Mouse (Mus musculus): Measurements from ENCODE around the gene Rbfox3. TPM values are rescaled to one million over a fixed set of nuclear protein-coding genes. Genes with fewer than 3 reads are reported as not detected.

The Rbfox3 gene
- total RNA-seq, 2 experiments from 2014 or later: not detected

DNA sequence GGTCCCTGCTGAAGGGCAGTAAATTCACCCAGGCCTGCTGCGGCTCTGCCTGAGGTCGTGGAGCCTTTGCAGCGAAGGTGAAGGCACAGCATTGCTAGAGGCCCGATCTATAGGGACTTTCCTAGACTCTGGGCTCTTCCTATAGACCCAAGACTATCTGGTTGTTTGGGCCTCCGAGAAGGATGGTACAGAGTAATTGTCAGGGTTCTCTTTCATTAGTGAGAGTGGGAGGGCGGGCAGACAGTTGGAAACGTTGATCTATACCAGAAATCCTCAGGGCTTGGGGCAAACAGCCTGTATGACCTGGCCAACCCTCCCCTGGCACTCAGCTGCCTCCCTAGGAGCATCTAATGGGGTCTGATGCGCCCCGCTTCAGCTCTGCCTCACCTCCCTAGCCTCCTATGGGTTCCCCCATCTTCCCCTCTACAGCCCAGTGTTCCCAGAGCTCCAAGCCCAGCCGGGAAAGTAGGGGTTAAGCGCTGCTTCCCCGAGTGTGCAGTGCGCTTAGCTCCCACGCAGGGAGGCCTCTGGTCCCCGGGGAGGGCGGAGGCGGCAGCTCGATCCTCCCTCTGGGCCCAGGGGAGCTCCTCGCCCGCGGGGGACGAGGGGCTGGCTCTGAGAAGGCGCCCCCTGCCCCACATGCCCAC, 4.5 kb downstream of the Rbfox3 start:
- ATAC-seq (replicated peaks; ENCODE audit: low FRiP score, poor library complexity, severe bottlenecking): no peak

GRCm38 (mm10) chr11:118906131-118906823, 5.1 kb downstream of the Rbfox3 start:
- ATAC-seq (replicated peaks; ENCODE audit: low FRiP score, poor library complexity, severe bottlenecking): no peak

DNA sequence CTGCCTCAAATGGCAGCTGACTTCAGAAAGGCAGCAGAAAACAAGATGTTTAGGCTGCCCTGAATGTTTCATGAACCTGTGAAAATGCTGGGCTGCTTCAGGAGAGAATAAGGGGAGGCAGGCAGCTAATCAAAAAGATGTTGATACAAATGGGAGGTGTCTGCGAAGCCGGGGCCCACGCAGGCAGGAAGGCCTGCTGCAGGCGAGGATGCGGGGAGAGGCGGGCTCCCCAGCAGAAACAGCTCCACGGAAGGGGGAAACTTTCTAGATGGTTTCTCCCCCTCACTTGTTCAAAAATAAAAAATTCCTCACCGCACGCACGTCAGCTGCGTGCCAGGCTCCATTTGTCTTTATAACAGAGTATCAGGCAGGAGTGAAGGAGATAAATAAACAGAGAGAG, 5.7 kb downstream of the Rbfox3 start:
- ATAC-seq (replicated peaks; ENCODE audit: low FRiP score, poor library complexity, severe bottlenecking): no peak

- no peak for ATAC-seq (replicated peaks; ENCODE audit: low FRiP score, poor library complexity, severe bottlenecking)
Measured at GRCm38 (mm10) chr11:118904253-118904652, 7.1 kb downstream of the Rbfox3 start.

GRCm38 (mm10) chr11:118899771-118900545, 11.4 kb downstream of the Rbfox3 start:
- ATAC-seq (replicated peaks; ENCODE audit: low FRiP score, poor library complexity, severe bottlenecking): no peak

- ATAC-seq (replicated peaks; ENCODE audit: low FRiP score, poor library complexity, severe bottlenecking): no peak
Measured at GRCm38 (mm10) chr11:118898643-118899042, 12.8 kb downstream of the Rbfox3 start.

DNA sequence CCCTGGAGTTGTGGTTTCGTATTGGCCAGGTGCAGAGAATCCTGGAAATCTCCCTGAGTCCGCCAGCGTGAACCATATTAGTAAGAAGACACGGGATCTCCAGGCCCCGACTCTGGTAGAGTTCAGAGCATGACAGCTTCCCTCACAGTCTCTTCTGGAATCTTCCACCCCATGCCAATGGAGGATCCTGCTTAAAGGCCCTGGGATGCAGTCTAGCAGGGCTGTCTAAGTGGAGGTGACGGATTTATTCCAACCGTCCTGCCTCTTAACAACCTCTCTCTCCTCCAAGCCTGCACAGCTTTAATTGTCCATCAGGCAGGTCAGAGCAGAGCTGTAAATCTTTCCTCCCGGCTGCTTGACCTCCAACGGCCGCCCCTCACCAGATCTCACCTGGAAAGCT, 13.2 kb downstream of the Rbfox3 start:
- no peak for ATAC-seq (replicated peaks; ENCODE audit: low FRiP score, poor library complexity, severe bottlenecking)

DNA sequence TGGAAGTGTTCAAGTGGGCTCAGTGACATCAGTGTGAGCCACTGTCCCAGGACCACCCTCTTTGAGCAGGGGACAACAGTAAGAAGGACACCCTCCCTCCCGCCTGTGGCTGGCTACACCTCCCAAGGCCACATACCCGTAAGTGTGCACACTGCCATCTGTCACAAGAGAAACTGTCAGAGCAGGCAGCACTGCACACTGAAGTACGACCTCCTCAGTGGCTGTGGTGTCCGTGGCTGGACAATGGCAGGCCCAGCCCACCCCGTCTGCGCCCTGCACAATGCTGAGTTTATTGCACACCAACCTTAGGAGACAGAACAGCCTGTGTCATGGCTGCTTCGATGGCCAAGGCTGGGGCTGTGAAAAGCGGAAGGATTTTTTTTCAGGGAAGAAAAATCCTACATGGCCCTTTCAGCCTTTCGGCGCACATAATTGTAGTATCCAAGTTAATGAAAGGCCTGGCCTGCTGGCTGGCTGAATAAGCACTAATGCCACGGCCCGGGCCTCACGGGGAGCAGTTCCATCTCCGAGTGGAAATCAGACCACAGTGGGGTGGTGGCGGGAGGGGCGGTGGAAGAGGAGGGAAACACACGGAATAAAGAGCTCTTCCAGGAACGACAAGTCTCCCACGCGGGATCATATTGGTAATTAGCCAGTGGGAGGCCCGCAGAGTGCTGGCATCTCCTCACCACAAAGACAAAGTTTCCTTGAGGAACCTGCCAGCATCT, 14.1 kb downstream of the Rbfox3 start:
- ATAC-seq (replicated peaks; ENCODE audit: low FRiP score, poor library complexity, severe bottlenecking): no peak

GRCm38 (mm10) chr11:118896032-118896675, 15.2 kb downstream of the Rbfox3 start:
- ATAC-seq (replicated peaks; ENCODE audit: low FRiP score, poor library complexity, severe bottlenecking): no peak

DNA sequence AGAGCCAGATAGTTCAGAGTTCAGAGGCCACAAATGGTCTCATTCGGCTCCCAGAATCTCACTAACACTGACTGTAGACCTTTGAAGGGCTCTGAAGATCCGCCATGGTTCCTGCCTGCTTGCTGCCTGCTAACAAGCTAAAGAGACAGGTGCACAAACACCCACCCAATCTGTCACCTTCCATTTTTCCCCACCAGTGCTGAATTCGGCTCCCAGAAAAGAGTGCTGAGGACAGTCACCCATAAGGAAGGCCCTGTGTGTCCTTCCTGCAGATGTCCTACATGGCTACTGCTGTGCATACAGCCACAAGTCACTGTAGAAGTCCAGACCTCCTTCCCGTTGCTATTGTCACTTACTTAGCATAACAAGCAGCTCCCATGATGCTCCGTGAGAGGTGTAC, 16.6 kb downstream of the Rbfox3 start:
- no peak for ATAC-seq (replicated peaks; ENCODE audit: low FRiP score, poor library complexity, severe bottlenecking)

GRCm38 (mm10) chr11:118894196-118894595, 17.2 kb downstream of the Rbfox3 start:
- ATAC-seq (replicated peaks; ENCODE audit: low FRiP score, poor library complexity, severe bottlenecking): no peak

- no peak for ATAC-seq (replicated peaks; ENCODE audit: low FRiP score, poor library complexity, severe bottlenecking)
Measured at GRCm38 (mm10) chr11:118892876-118893275, 18.5 kb downstream of the Rbfox3 start.

DNA sequence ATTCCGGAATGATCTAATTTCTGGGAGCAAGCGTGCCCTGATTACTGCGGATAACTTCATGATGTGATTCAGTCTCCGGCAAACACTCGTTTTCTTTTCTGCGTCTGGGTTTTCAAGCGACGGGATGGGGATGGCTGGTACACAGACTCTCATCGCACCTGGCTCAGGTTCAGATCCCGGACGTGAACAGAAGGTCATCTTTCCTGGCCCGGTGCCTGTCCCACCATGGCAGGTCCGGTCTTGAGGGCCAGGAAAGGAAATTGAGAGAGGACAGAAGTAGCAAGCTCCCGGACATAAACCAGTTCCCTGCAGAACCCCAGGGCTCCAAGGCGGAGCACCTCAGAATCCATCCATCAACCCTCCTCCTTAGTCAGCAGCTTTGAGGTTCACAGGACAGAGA, 19.9 kb downstream of the Rbfox3 start:
- ATAC-seq (replicated peaks; ENCODE audit: low FRiP score, poor library complexity, severe bottlenecking): no peak

DNA sequence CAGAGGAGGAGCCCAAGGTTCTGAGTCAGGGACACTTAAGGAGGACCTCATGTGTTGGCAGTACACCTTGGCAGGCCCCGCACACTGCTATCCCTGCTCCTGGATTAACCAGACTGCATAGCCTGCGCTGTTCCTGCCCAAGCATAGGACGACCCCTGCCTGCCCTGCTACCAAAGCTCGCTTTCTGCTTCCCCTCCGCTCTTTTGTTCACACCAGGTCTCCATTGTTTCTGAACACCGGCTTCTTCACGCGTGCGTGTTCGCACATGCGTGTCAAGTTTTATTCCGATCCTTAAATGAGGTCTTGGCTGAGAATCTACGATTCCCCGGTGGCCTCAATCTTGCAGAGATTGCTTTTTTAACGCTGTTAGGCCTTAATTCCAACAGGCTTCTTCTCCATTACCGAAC, 20.4 kb downstream of the Rbfox3 start:
- ATAC-seq (replicated peaks; ENCODE audit: low FRiP score, poor library complexity, severe bottlenecking): no peak

DNA sequence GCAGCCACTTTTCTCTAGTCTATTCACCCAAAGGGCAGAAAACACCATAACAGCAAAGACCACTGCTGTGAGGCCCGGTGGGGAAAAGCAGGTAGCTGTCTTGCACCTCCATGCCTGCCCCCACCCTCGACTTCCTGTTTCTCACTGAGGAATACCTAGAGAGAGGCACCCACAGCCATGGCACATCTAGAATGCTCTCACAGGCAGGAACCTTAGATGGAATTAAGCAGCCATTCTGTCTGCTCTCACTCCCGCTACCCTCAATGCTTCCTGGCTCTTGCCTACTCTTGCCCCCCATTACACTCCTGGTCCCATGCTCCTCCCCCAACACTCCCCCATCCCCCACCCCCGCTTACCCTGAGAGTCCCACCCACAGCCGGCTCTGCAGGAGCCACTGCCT, 20.9 kb downstream of the Rbfox3 start:
- ATAC-seq (replicated peaks; ENCODE audit: low FRiP score, poor library complexity, severe bottlenecking): no peak

- ATAC-seq (replicated peaks; ENCODE audit: low FRiP score, poor library complexity, severe bottlenecking): no peak
Measured at GRCm38 (mm10) chr11:118889500-118889899, 21.9 kb downstream of the Rbfox3 start.

DNA sequence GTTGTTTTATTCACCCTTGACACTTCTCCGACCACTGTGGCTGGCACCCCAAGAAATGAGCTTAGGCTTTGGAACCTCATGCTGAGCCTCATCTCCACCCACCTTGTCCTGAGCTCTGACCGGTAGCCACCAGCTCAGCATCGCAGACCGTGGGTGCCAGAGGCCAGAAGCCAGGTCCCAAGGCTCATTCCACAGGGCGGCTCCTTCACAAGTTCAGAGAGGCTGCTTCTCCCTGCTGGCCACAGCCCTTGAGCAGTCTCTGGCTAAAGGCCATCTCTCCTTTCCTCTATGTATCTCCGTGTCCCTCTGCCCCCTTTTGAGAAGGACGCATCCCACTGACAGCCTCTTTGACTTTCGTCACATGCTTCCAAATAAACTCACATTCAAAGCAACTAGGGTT, 23.0 kb downstream of the Rbfox3 start:
- no peak for ATAC-seq (replicated peaks; ENCODE audit: low FRiP score, poor library complexity, severe bottlenecking)

GRCm38 (mm10) chr11:118887206-118887605, 24.2 kb downstream of the Rbfox3 start:
- ATAC-seq (replicated peaks; ENCODE audit: low FRiP score, poor library complexity, severe bottlenecking): no peak

GRCm38 (mm10) chr11:118886269-118886965, 25.0 kb downstream of the Rbfox3 start:
- no peak for ATAC-seq (replicated peaks; ENCODE audit: low FRiP score, poor library complexity, severe bottlenecking)

All from erythroid progenitor cell, adult 5-6 weeks (primary cell).